Mouse (Mus musculus): ENCODE results near the gene Isca1.
"Not testable (repeated sequence)": the region's sequence is repeated elsewhere in the genome, so short reads cannot be mapped to it uniquely, and the experiment has no call there.

The Isca1 gene

GRCm38 (mm10) chr13:59795807-59796465 lies 26.3 kb upstream of the Isca1 start:
- no peaks in the 10 kb centered on the region for H3K27me3 ChIP-seq (ENCODE audit: insufficient read depth, low read length)
- TF ChIP-seq POU5F1 (IDR thresholded peaks at IDR 0.05; ENCODE audit: borderline replicate concordance, low read length) = no peak
- TF ChIP-seq NANOG (IDR thresholded peaks at IDR 0.05; ENCODE audit: borderline replicate concordance, low read length) = no peak
- no peak for TF ChIP-seq CTCF (conservative IDR thresholded peaks at IDR 0.05; ENCODE audit: low read length)
- H3K36me3 ChIP-seq (ENCODE audit: insufficient read depth, low read length) = peaks cover 94% of the 10 kb centered on the region
- H3K4me1 ChIP-seq (replicated peaks; ENCODE audit: low read depth, low read length) = peaks cover 16% of the 10 kb centered on the region
- H3K9me3 ChIP-seq (ENCODE audit: low read length) = no peaks in the 10 kb centered on the region
- no peak overlapping the region for H3K4me3 ChIP-seq (replicated peaks; ENCODE audit: low read length)

- Histone ChIP-seq H3K9me3 (ENCODE audit: low read length) (no peaks in the 10 kb centered on the region), H3K4me1 (replicated peaks; ENCODE audit: low read depth, low read length) (peaks cover 16% of the 10 kb centered on the region), H3K27me3 (ENCODE audit: insufficient read depth, low read length) (no peaks in the 10 kb centered on the region), H3K36me3 (ENCODE audit: insufficient read depth, low read length) (peaks cover 94% of the 10 kb centered on the region), H3K4me3 (replicated peaks; ENCODE audit: low read length) (no peak overlapping the region)
- TF ChIP-seq POU5F1 (IDR thresholded peaks at IDR 0.05; ENCODE audit: borderline replicate concordance, low read length) (no peak), CTCF (conservative IDR thresholded peaks at IDR 0.05; ENCODE audit: low read length) (no peak), NANOG (IDR thresholded peaks at IDR 0.05; ENCODE audit: borderline replicate concordance, low read length) (no peak)
Measured at GRCm38 (mm10) chr13:59794786-59795185, 25.2 kb upstream of the Isca1 start.

- TF ChIP-seq CTCF (conservative IDR thresholded peaks at IDR 0.05; ENCODE audit: low read length) = no peak
- no peak for TF ChIP-seq POU5F1 (IDR thresholded peaks at IDR 0.05; ENCODE audit: borderline replicate concordance, low read length)
- no peak for TF ChIP-seq NANOG (IDR thresholded peaks at IDR 0.05; ENCODE audit: borderline replicate concordance, low read length)
- Histone ChIP-seq H3K9me3 (ENCODE audit: low read length) (no peaks in the 10 kb centered on the region), H3K27me3 (ENCODE audit: insufficient read depth, low read length) (no peaks in the 10 kb centered on the region), H3K4me3 (replicated peaks; ENCODE audit: low read length) (no peak within 1 kb of the TSS), H3K4me1 (replicated peaks; ENCODE audit: low read depth, low read length) (no peaks in the 10 kb centered on the region), H3K36me3 (ENCODE audit: insufficient read depth, low read length) (peaks cover 96% of the 10 kb centered on the region)
Measured at GRCm38 (mm10) chr13:59782145-59782544, 12.5 kb upstream of the Isca1 start, which contains the start of gene Gm49354. Gene Gm49354, minus strand, starts transcription at chr13:59782245.

GRCm38 (mm10) chr13:59779744-59780264 lies 10.2 kb upstream of the Isca1 start:
- TF ChIP-seq CTCF (conservative IDR thresholded peaks at IDR 0.05; ENCODE audit: low read length) = peak; percentile 33
- not testable (repeated sequence) for H3K4me3 ChIP-seq (replicated peaks; ENCODE audit: low read length); H3K4me1 ChIP-seq (replicated peaks; ENCODE audit: low read depth, low read length); H3K9me3 ChIP-seq (ENCODE audit: low read length); H3K27me3 ChIP-seq (ENCODE audit: insufficient read depth, low read length)
- H3K36me3 ChIP-seq (ENCODE audit: insufficient read depth, low read length) = peaks cover 96% of the 10 kb centered on the region

- TF ChIP-seq NANOG (IDR thresholded peaks at IDR 0.05; ENCODE audit: borderline replicate concordance, low read length) (no peak), CTCF (conservative IDR thresholded peaks at IDR 0.05; ENCODE audit: low read length) (peak; percentile 29), POU5F1 (IDR thresholded peaks at IDR 0.05; ENCODE audit: borderline replicate concordance, low read length) (no peak)
- H3K36me3 ChIP-seq (ENCODE audit: insufficient read depth, low read length) = peaks cover 92% of the 10 kb centered on the region
- no peak overlapping the region for H3K4me3 ChIP-seq (replicated peaks; ENCODE audit: low read length)
- no peaks in the 10 kb centered on the region for H3K27me3 ChIP-seq (ENCODE audit: insufficient read depth, low read length)
- no peaks in the 10 kb centered on the region for H3K4me1 ChIP-seq (replicated peaks; ENCODE audit: low read depth, low read length)
- H3K9me3 ChIP-seq (ENCODE audit: low read length) = no peaks in the 10 kb centered on the region
Measured at GRCm38 (mm10) chr13:59779213-59779612, 9.6 kb upstream of the Isca1 start.

- Histone ChIP-seq H3K27me3 (ENCODE audit: insufficient read depth, low read length) (no peaks in the 10 kb centered on the region), H3K4me3 (replicated peaks; ENCODE audit: low read length) (no peak overlapping the region), H3K4me1 (replicated peaks; ENCODE audit: low read depth, low read length) (peaks cover 16% of the 10 kb centered on the region), H3K36me3 (ENCODE audit: insufficient read depth, low read length) (peaks cover 81% of the 10 kb centered on the region), H3K9me3 (ENCODE audit: low read length) (no peaks in the 10 kb centered on the region)
- no peak for TF ChIP-seq POU5F1 (IDR thresholded peaks at IDR 0.05; ENCODE audit: borderline replicate concordance, low read length)
- TF ChIP-seq CTCF (conservative IDR thresholded peaks at IDR 0.05; ENCODE audit: low read length) = no peak
- no peak for TF ChIP-seq NANOG (IDR thresholded peaks at IDR 0.05; ENCODE audit: borderline replicate concordance, low read length)
Measured at GRCm38 (mm10) chr13:59775168-59775567, 5.6 kb upstream of the Isca1 start.

GRCm38 (mm10) chr13:59771257-59771656 lies 1.6 kb upstream of the Isca1 start:
- no peak for TF ChIP-seq POU5F1 (IDR thresholded peaks at IDR 0.05; ENCODE audit: borderline replicate concordance, low read length)
- Histone ChIP-seq H3K4me1 (replicated peaks; ENCODE audit: low read depth, low read length) (peaks cover 43% of the 10 kb centered on the region), H3K36me3 (ENCODE audit: insufficient read depth, low read length) (peaks cover 62% of the 10 kb centered on the region), H3K9me3 (ENCODE audit: low read length) (no peaks in the 10 kb centered on the region), H3K27me3 (ENCODE audit: insufficient read depth, low read length) (no peaks in the 10 kb centered on the region), H3K4me3 (replicated peaks; ENCODE audit: low read length) (peak overlapping the region; percentile 95; the same call in 1 of the 2 replicates)

GRCm38 (mm10) chr13:59770847-59771246 lies 1.2 kb upstream of the Isca1 start:
- Histone ChIP-seq H3K4me3 (replicated peaks; ENCODE audit: low read length) (peak overlapping the region; percentile 95), H3K36me3 (ENCODE audit: insufficient read depth, low read length) (peaks cover 58% of the 10 kb centered on the region), H3K27me3 (ENCODE audit: insufficient read depth, low read length) (no peaks in the 10 kb centered on the region), H3K9me3 (ENCODE audit: low read length) (no peaks in the 10 kb centered on the region), H3K4me1 (replicated peaks; ENCODE audit: low read depth, low read length) (peaks cover 47% of the 10 kb centered on the region)
- TF ChIP-seq CTCF (conservative IDR thresholded peaks at IDR 0.05; ENCODE audit: low read length) (no peak), POU5F1 (IDR thresholded peaks at IDR 0.05; ENCODE audit: borderline replicate concordance, low read length) (no peak), NANOG (IDR thresholded peaks at IDR 0.05; ENCODE audit: borderline replicate concordance, low read length) (no peak)

- Histone ChIP-seq H3K27me3 (ENCODE audit: insufficient read depth, low read length) (no peaks in the 10 kb centered on the region), H3K4me1 (replicated peaks; ENCODE audit: low read depth, low read length) (peaks cover 51% of the 10 kb centered on the region), H3K9me3 (ENCODE audit: low read length) (no peaks in the 10 kb centered on the region), H3K4me3 (replicated peaks; ENCODE audit: low read length) (peak overlapping the region; percentile 95), H3K36me3 (ENCODE audit: insufficient read depth, low read length) (peaks cover 51% of the 10 kb centered on the region)
- peak; percentile 24 for TF ChIP-seq CTCF (conservative IDR thresholded peaks at IDR 0.05; ENCODE audit: low read length)
- no peak for TF ChIP-seq NANOG (IDR thresholded peaks at IDR 0.05; ENCODE audit: borderline replicate concordance, low read length)
- no peak for TF ChIP-seq POU5F1 (IDR thresholded peaks at IDR 0.05; ENCODE audit: borderline replicate concordance, low read length)
Measured at GRCm38 (mm10) chr13:59770164-59770562, 553 bp upstream of the Isca1 start.

All from E14TG2a.4 (cell line).